Mouse (Mus musculus) cortical plate, adult 2 months (tissue): Measurements from ENCODE around the gene Ctsd.

Source experiments
- CTCF ChIP-seq: fragments of 200-500 bp; IDR thresholded peaks from 2 replicates; pipeline ENCODE4 v1.5.1; 2011; ENCODE audit warnings: mild to moderate bottlenecking, control low read depth, low read length; ENCODE audit not compliant: insufficient read depth; ENCODE audit errors: extremely low read depth
- POLR2A ChIP-seq: fragments of 200-500 bp; IDR thresholded peaks from 2 replicates; pipeline ENCODE4 v1.6.1; 2011; ENCODE audit warnings: mild to moderate bottlenecking, low read length, control low read depth; ENCODE audit not compliant: insufficient read depth; ENCODE audit errors: extremely low read depth

DNA sequence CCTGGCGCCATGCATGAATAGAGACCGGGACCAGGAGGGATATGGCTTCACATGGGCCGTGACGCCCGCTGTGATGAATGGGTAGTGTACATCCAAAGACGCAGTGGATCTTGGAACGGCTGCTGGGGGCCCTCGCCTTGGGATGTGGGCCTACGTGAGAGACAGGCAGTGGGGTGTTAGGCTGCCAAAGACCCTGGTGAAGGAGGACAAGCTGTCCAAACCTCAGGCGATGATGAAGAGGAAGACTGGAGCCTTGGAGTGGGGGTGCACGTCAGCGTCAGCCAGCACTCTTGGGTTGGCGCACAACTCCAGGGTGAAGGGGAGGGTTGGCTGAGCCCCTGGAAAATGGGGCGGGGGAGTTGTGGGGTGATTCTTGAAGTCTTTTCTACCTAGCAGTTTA, 43.3 kb upstream of the Ctsd start:
- TF ChIP-seq CTCF (no peak), POLR2A (no peak)
